Mouse (Mus musculus) testis, adult 2 months (tissue): Measurements from ENCODE around the gene Olfr318.

Experiments used
- CTCF ChIP-seq: fragments of 200-500 bp; IDR thresholded peaks from 2 replicates; pipeline ENCODE4 v1.5.1; 2012; ENCODE audit warnings: low read depth, mild to moderate bottlenecking, inconsistent platforms, low read length, moderate library complexity; ENCODE audit not compliant: control insufficient read depth, insufficient read depth, insufficient replicate concordance
- POLR2A ChIP-seq: fragments of 200-500 bp; IDR thresholded peaks from 2 replicates; pipeline ENCODE4 v1.6.1; 2012; ENCODE audit warnings: low read depth, mild to moderate bottlenecking, inconsistent platforms, low read length, moderate library complexity; ENCODE audit not compliant: control insufficient read depth

DNA sequence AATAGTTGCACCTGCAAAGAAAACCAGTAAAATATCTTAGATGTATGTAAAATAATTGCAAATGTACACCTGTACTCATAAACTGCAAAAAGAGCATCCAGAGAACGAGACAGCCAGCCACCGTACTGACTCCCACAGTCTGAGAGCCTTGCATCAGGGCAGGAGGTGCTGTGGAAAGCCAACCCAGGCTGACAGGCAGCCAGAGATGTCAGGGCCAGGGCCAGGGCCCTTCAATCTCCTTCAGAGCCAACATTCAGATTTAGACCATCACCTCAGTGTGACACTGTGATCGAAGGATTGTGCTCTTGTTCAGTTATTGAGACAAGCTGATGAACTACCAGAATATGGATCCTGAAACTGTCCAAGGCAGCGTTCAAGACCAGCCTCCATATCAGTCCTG is 4.1 kb downstream of the Olfr318 start:
- no peak for TF ChIP-seq CTCF
- no peak for TF ChIP-seq POLR2A
